In the genomic region with DNA sequence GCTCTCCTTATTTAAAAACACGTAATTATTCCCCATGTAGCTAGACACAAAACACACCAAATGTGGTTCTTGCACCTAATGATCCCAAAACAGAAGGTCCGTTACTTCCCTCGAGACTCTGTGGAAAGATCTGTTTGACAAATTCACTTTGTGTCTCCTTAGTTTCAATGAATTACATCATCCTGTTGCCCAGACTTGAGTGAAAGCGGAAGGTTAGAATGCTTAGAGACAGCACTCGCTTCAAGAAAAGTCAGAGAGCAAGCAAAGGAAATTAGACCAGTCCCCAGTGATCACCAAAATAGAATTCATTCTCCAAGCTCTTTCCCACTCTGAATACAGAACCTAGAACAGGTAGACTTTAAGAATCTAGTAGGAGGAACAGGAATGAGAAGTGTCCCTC, we compare ENCODE assay signal across 20 mouse cellular contexts. TPM values are rescaled to one million over a fixed set of nuclear protein-coding genes. Genes with fewer than 3 reads are reported as not detected.
DNase-seq lines count a peak whose midpoint lies in the region; ATAC-seq lines count a peak whose summit lies in the region.
"Had no signal": no experiment of that assay in that cellular context is flagged by ENCODE, and none has a peak within 500 bp of the region (broad histone marks: within the 10 kb centered on the region; RNA-seq: fewer than 3 reads in every experiment).

No protein-coding gene starts in this region.

- DNase-seq in embryonic facial prominence, embryonic 10.5 days (ENCODE audit: low spot score): no peak
- peak; percentile 34 for DNase-seq in adipocyte (ENCODE audit: low spot score)
- DNase-seq in neural tube, embryonic 10.5 days (ENCODE audit: extremely low spot score, low spot score): no peak
- DNase-seq in liver: no peak
- DNase-seq: adrenal gland, postnatal 10 days; cerebellum, adult 11 months; cerebellum, adult 8-10 months; cerebellum, postnatal 14 days; embryo, embryonic 11 days; forebrain, postnatal 0 days; gastrocnemius, postnatal 14 days; heart, postnatal 14 days had no signal

- H3K9me3 ChIP-seq in embryonic facial prominence, embryonic 13.5 days: no peaks in the 10 kb centered on the region
- H3K9me3 ChIP-seq in embryonic facial prominence, embryonic 10.5 days: no peaks in the 10 kb centered on the region
- H3K9me3 ChIP-seq in midbrain, embryonic 13.5 days: no peaks in the 10 kb centered on the region
- H3K9me3 ChIP-seq: embryonic facial prominence, embryonic 12.5 days; forebrain, embryonic 13.5 days; heart, embryonic 10.5 days; heart, embryonic 15.5 days had no signal

- no peaks in the 10 kb centered on the region for H3K27me3 ChIP-seq in embryonic facial prominence, embryonic 13.5 days
- no peaks in the 10 kb centered on the region for H3K27me3 ChIP-seq in embryonic facial prominence, embryonic 10.5 days (replicated peaks; ENCODE audit: low read depth, poor library complexity, severe bottlenecking)
- no peaks in the 10 kb centered on the region for H3K27me3 ChIP-seq in midbrain, embryonic 13.5 days
- H3K27me3 ChIP-seq: embryonic facial prominence, embryonic 12.5 days; forebrain, embryonic 13.5 days; heart, embryonic 15.5 days had no signal

- no peak overlapping the region for H3K4me2 ChIP-seq in embryonic facial prominence, embryonic 13.5 days
- no peak overlapping the region for H3K4me2 ChIP-seq in midbrain, embryonic 13.5 days (replicated peaks)
- H3K4me2 ChIP-seq: embryonic facial prominence, embryonic 12.5 days; forebrain, embryonic 13.5 days; heart, embryonic 15.5 days; hindbrain, embryonic 14.5 days had no signal

- no peak overlapping the region for H3K4me3 ChIP-seq in embryonic facial prominence, embryonic 13.5 days
- H3K4me3 ChIP-seq in embryonic facial prominence, embryonic 10.5 days: no peak overlapping the region
- no peak overlapping the region for H3K4me3 ChIP-seq in midbrain, embryonic 13.5 days (replicated peaks)
- H3K4me3 ChIP-seq: embryonic facial prominence, embryonic 12.5 days; forebrain, embryonic 13.5 days; heart, embryonic 10.5 days; heart, embryonic 15.5 days had no signal

- 0 out of 2 replicates have a peak overlapping the region, but pooled peaks have one; percentile 3 for H3K9ac ChIP-seq in embryonic facial prominence, embryonic 13.5 days
- H3K9ac ChIP-seq in midbrain, embryonic 13.5 days (replicated peaks): no peak overlapping the region
- H3K9ac ChIP-seq: embryonic facial prominence, embryonic 12.5 days; forebrain, embryonic 13.5 days; forebrain, postnatal 0 days; heart, embryonic 15.5 days; hindbrain, embryonic 14.5 days had no signal

- H3K36me3 ChIP-seq in embryonic facial prominence, embryonic 13.5 days: no peaks in the 10 kb centered on the region
- no peaks in the 10 kb centered on the region for H3K36me3 ChIP-seq in embryonic facial prominence, embryonic 10.5 days (replicated peaks)
- H3K36me3 ChIP-seq in midbrain, embryonic 13.5 days: no peaks in the 10 kb centered on the region
- H3K36me3 ChIP-seq: embryonic facial prominence, embryonic 12.5 days; heart, embryonic 10.5 days; heart, embryonic 15.5 days had no signal

- WGBS in embryonic facial prominence, embryonic 13.5 days: 85% methylated on average over 5 of the region's 5 CpGs
- WGBS in embryonic facial prominence, embryonic 10.5 days: 91% methylated on average over 5 of the region's 5 CpGs
- whole genome bisulfite sequencing in midbrain, embryonic 13.5 days: 96% methylated on average over 5 of the region's 5 CpGs

- no peak for ATAC-seq in embryonic facial prominence, embryonic 13.5 days (ENCODE audit: insufficient number of reproducible peaks, insufficient read depth, low FRiP score, low TSS enrichment, low read depth)
- peak; percentile 62; the same call in 1 of the 2 replicates for ATAC-seq in megakaryocyte, adult 5-6 weeks (ENCODE audit: poor library complexity, severe bottlenecking)
- no peak for ATAC-seq in midbrain, embryonic 13.5 days
- ATAC-seq: forebrain, embryonic 13.5 days; forebrain, postnatal 0 days had no signal

- no peaks in the 10 kb centered on the region for H3K4me1 ChIP-seq in embryonic facial prominence, embryonic 13.5 days
- no peaks in the 10 kb centered on the region for H3K4me1 ChIP-seq in embryonic facial prominence, embryonic 10.5 days
- H3K4me1 ChIP-seq in midbrain, embryonic 13.5 days (replicated peaks): no peaks in the 10 kb centered on the region
- H3K4me1 ChIP-seq: embryonic facial prominence, embryonic 12.5 days; forebrain, embryonic 13.5 days had no signal

- no peak overlapping the region for H3K27ac ChIP-seq in embryonic facial prominence, embryonic 13.5 days
- no peak overlapping the region for H3K27ac ChIP-seq in embryonic facial prominence, embryonic 10.5 days (replicated peaks)
- H3K27ac ChIP-seq in midbrain, embryonic 13.5 days: no peak overlapping the region
- H3K27ac ChIP-seq: embryonic facial prominence, embryonic 12.5 days; forebrain, embryonic 13.5 days; heart, embryonic 10.5 days; heart, embryonic 15.5 days; hindbrain, embryonic 14.5 days had no signal

RNA-seq across cellular contexts. Expression of a gene that starts 8.3 kb away (rescaled TPM):
- polyA plus RNA-seq in embryonic facial prominence, embryonic 13.5 days (2015; fragmentation: Nextera tagmentation; extraction: Ambion mirVana): 5.0 and 7.0 TPM in 2 replicates
- polyA plus RNA-seq in embryonic facial prominence, embryonic 10.5 days (2016; fragmentation: Nextera tagmentation; extraction: Ambion mirVana): 2.8 and 3.5 TPM in 2 replicates
- 35.0 and 36.9 TPM in 2 replicates for total RNA-seq in megakaryocyte, adult 5-6 weeks (2015)
- total RNA-seq in megakaryocyte, adult 5-6 weeks (2017): 42.6 and 43.3 TPM in 2 replicates
- polyA plus RNA-seq in midbrain, embryonic 13.5 days (2015; fragmentation: Nextera tagmentation; extraction: Ambion mirVana): 3.9 and 4.1 TPM in 2 replicates

RNA-seq across cellular contexts. Expression of a gene that starts 45.2 kb away (rescaled TPM):
- polyA plus RNA-seq in embryonic facial prominence, embryonic 13.5 days (2015; fragmentation: Nextera tagmentation; extraction: Ambion mirVana): 18.9 and 20.5 TPM in 2 replicates
- polyA plus RNA-seq in embryonic facial prominence, embryonic 10.5 days (2016; fragmentation: Nextera tagmentation; extraction: Ambion mirVana): 23.4 and 23.6 TPM in 2 replicates
- total RNA-seq in megakaryocyte, adult 5-6 weeks (2015): 45.5 and 48.7 TPM in 2 replicates
- 20.3 and 26.1 TPM in 2 replicates for total RNA-seq in megakaryocyte, adult 5-6 weeks (2017)
- polyA plus RNA-seq in midbrain, embryonic 13.5 days (2015; fragmentation: Nextera tagmentation; extraction: Ambion mirVana): 19.6 and 21.4 TPM in 2 replicates
